Mouse (Mus musculus): Measurements from ENCODE around the gene Rab17.

DNA sequence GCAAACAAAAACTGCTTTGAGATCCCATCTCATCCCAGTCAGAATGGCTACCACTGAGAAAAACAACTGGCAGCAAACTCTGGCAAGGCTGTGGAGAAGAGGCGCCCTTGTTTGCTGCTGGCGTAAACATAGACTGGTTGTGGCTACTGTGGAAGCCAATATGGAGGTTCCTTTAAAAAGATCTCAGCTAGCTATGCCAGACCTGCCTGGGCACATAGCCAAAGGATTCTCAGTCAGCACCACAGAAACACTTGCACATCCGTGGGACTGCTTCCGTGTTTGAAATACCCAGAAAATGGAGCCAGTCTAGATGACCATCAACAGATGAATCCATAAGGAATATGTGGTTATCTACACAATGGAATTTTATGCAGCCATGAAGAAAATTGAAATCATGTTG lies 43.4 kb downstream of the Rab17 start:
- no peak for TF ChIP-seq CTCF (IDR thresholded peaks at IDR 0.05; ENCODE audit: extremely low read depth, insufficient read depth, insufficient read length, insufficient replicate concordance)
- no peak for TF ChIP-seq POLR2A (IDR thresholded peaks at IDR 0.05; ENCODE audit: low read depth, low read length)
